ENCODE assay signal across 15 mouse cellular contexts in the genomic region with DNA sequence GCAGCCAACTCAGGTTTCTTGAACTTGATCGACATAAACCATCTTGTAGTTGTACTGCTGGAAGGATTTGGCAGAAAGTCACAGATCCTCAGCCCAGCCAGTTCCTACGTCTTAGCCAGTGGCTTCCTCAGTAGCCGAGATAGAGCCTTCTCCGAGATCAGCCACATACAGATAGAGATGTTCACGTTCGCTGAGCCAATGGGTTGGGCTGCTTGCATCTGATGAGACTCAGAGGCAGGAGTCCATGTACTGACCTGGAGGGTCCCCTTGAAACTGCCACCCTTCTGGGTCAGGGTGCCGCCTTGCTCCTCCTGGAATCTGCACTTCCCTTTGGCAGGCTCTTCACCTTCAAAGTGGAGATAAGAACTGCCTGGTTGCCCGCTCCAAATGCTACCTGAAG.
"Had no signal": no experiment of that assay in that cellular context is flagged by ENCODE, and none has a peak within 500 bp of the region (broad histone marks: within the 10 kb centered on the region; RNA-seq: fewer than 3 reads in every experiment).

No protein-coding gene starts in this region.

- H3K9ac ChIP-seq: neural tube, embryonic 15.5 days; stomach, embryonic 15.5 days had no signal

- H3K27ac ChIP-seq: neural tube, embryonic 15.5 days; stomach, embryonic 15.5 days; stomach, postnatal 0 days had no signal

- H3K36me3 ChIP-seq: neural tube, embryonic 15.5 days; stomach, embryonic 15.5 days had no signal

- H3K4me3 ChIP-seq: neural tube, embryonic 15.5 days; stomach, embryonic 15.5 days had no signal

- DNase-seq: retina, postnatal 1 day; right cerebral cortex, adult 18-20 months; right cerebral cortex, postnatal 14 days; right cerebral cortex, postnatal 25 days; right cerebral cortex, postnatal 4 days; spleen, adult 18-20 months; thymus, adult 18-20 months; thymus, adult 2 months; thymus, postnatal 14 days; thymus, postnatal 25 days; thymus, postnatal 36 days; thymus, postnatal 4 days had no signal

- H3K27me3 ChIP-seq: neural tube, embryonic 15.5 days; stomach, embryonic 15.5 days had no signal

- H3K4me2 ChIP-seq: neural tube, embryonic 15.5 days; stomach, embryonic 15.5 days had no signal

- H3K9me3 ChIP-seq: neural tube, embryonic 15.5 days; stomach, embryonic 15.5 days had no signal
